Mouse (Mus musculus) MEL (cell line): Measurements from ENCODE around the gene Pax1. TPM values are rescaled to one million over a fixed set of nuclear protein-coding genes. Genes with fewer than 3 reads are reported as not detected.

Experiments
- DNase-seq: peaks from one replicate; pipeline ENCODE4 v3.0.0; 2011; ENCODE audit warnings: low read depth, low spot score
- H3K27ac ChIP-seq: 2 replicates; pipeline ENCODE4 v1.5.1; 2012; ENCODE audit warnings: low read depth, mild to moderate bottlenecking, control low read depth, low read length, moderate library complexity; ENCODE audit not compliant: control insufficient read depth
- H3K27me3 ChIP-seq, 2 experiments: fragments of 150-350 bp in 1 of 2; sonication (generic) in 1 of 2; 2 replicates each; pipeline ENCODE4 v1.6.1; 2012; ENCODE audit warnings: low read length in 2 of 2, mild to moderate bottlenecking in 2 of 2, improper control_type of control experiment in 1 of 2, moderate library complexity in 1 of 2; ENCODE audit not compliant: insufficient read depth in 2 of 2, control insufficient read depth in 1 of 2
- H3K36me3 ChIP-seq, 2 experiments: 2 replicates each; pipeline ENCODE4 v1.6.1; 2012 to 2014; ENCODE audit warnings: low read length in 2 of 2, improper control_type of control experiment in 1 of 2, inconsistent platforms in 1 of 2, mild to moderate bottlenecking in 1 of 2; ENCODE audit not compliant: insufficient read depth in 2 of 2, control insufficient read depth in 1 of 2
- H3K4me1 ChIP-seq, 2 experiments: fragments of 150-350 bp in 1 of 2; sonication (generic) in 1 of 2; 2 replicates each; pipeline ENCODE4 v1.6.1; 2012; ENCODE audit warnings: low read length in 2 of 2, improper control_type of control experiment in 1 of 2, mild to moderate bottlenecking in 1 of 2; ENCODE audit not compliant: insufficient read depth in 2 of 2, control insufficient read depth in 1 of 2
- H3K4me3 ChIP-seq, 2 experiments: fragments of 150-350 bp in 1 of 2; sonication (generic) in 1 of 2; 2 replicates each; pipeline ENCODE4 v1.5.1; 2012; ENCODE audit warnings: low read depth in 2 of 2, low read length in 2 of 2, mild to moderate bottlenecking in 2 of 2, moderate library complexity in 2 of 2, control low read depth in 1 of 2, improper control_type of control experiment in 1 of 2; ENCODE audit not compliant: control insufficient read depth in 1 of 2, insufficient read depth in 1 of 2
- H3K79me2 ChIP-seq: 2 replicates; pipeline ENCODE4 v1.6.1; 2012; ENCODE audit warnings: mild to moderate bottlenecking, low read length, moderate library complexity; ENCODE audit not compliant: control insufficient read depth, poor library complexity, insufficient read depth
- H3K9ac ChIP-seq: 2 replicates; pipeline ENCODE4 v1.6.1; 2012; ENCODE audit warnings: low read depth, mild to moderate bottlenecking, control low read depth, low read length, moderate library complexity; ENCODE audit not compliant: control insufficient read depth, poor library complexity, severe bottlenecking
- H3K9me3 ChIP-seq: fragments of 150-350 bp; sonication (generic); replicated peaks from 2 replicates; pipeline ENCODE4 v1.6.1; 2012; ENCODE audit warnings: mild to moderate bottlenecking, low read length, improper control_type of control experiment, moderate library complexity; ENCODE audit not compliant: insufficient read depth
- CTCF ChIP-seq, 3 experiments: IDR thresholded peaks in 2 of 3; conservative IDR thresholded peaks in 1 of 3; 2 replicates each; pipeline ENCODE4 v1.5.1; 2011 to 2012; ENCODE audit warnings: low read length in 3 of 3, low read depth in 2 of 3, mild to moderate bottlenecking in 2 of 3, improper control_type of control experiment in 1 of 3, inconsistent platforms in 1 of 3, mixed read lengths in 1 of 3, moderate library complexity in 1 of 3; ENCODE audit not compliant: control insufficient read depth in 1 of 3, insufficient read depth in 1 of 3, poor library complexity in 1 of 3, severe bottlenecking in 1 of 3
- E2F4 ChIP-seq: IDR thresholded peaks from 2 replicates; pipeline ENCODE4 v1.6.1; 2011; ENCODE audit warnings: low read depth, low read length, improper control_type of control experiment, borderline replicate concordance
- GATA1 ChIP-seq: IDR thresholded peaks from 2 replicates; pipeline ENCODE4 v1.6.1; 2011; ENCODE audit warnings: low read depth, low read length, improper control_type of control experiment
- HCFC1 ChIP-seq: IDR thresholded peaks from 2 replicates; pipeline ENCODE4 v1.6.1; 2012; ENCODE audit warnings: low read depth, mild to moderate bottlenecking, inconsistent platforms, low read length, improper control_type of control experiment, moderate library complexity
- MAZ ChIP-seq: IDR thresholded peaks from 2 replicates; pipeline ENCODE4 v1.6.1; 2012; ENCODE audit warnings: low read depth, mild to moderate bottlenecking, inconsistent platforms, low read length, improper control_type of control experiment
- MEF2A ChIP-seq: IDR thresholded peaks from 2 replicates; pipeline ENCODE4 v1.6.1; 2014; ENCODE audit warnings: low read depth, mild to moderate bottlenecking, inconsistent platforms, low read length, improper control_type of control experiment; ENCODE audit not compliant: poor library complexity, insufficient replicate concordance, severe bottlenecking; ENCODE audit errors: extremely low read depth
- MXI1 ChIP-seq: IDR thresholded peaks from 2 replicates; pipeline ENCODE4 v1.6.1; 2011; ENCODE audit warnings: mild to moderate bottlenecking, low read depth, low read length, improper control_type of control experiment
- MYB ChIP-seq: IDR thresholded peaks from 2 replicates; pipeline ENCODE4 v1.6.1; 2011; ENCODE audit warnings: mild to moderate bottlenecking, low read depth, low read length, improper control_type of control experiment
- NELFE ChIP-seq: IDR thresholded peaks from 2 replicates; pipeline ENCODE4 v1.6.1; 2011; ENCODE audit warnings: low read depth, low read length, improper control_type of control experiment
- NRF1 ChIP-seq: IDR thresholded peaks from 2 replicates; pipeline ENCODE4 v1.6.1; 2014; ENCODE audit warnings: low read depth, mild to moderate bottlenecking, inconsistent platforms, low read length, improper control_type of control experiment, moderate library complexity; ENCODE audit not compliant: poor library complexity, insufficient read depth, severe bottlenecking
- POLR2A ChIP-seq, 2 experiments: IDR thresholded peaks; 2 replicates each; pipeline ENCODE4 v1.6.1; 2011 to 2012; ENCODE audit warnings: low read length in 2 of 2, mild to moderate bottlenecking in 2 of 2, control low read depth in 1 of 2, improper control_type of control experiment in 1 of 2, low read depth in 1 of 2, moderate library complexity in 1 of 2; ENCODE audit not compliant: control insufficient read depth in 1 of 2, insufficient read depth in 1 of 2, poor library complexity in 1 of 2
- POLR2AphosphoS5 ChIP-seq: IDR thresholded peaks from 2 replicates; pipeline ENCODE4 v1.6.1; 2012; ENCODE audit warnings: low read depth, borderline replicate concordance, mild to moderate bottlenecking, inconsistent platforms, low read length, moderate library complexity, mixed read lengths
- RAD21 ChIP-seq: IDR thresholded peaks from 2 replicates; pipeline ENCODE4 v1.6.1; 2011; ENCODE audit warnings: mild to moderate bottlenecking, low read depth, low read length, improper control_type of control experiment
- SIN3A ChIP-seq: IDR thresholded peaks from 2 replicates; pipeline ENCODE4 v1.6.1; 2012; ENCODE audit warnings: low read length, improper control_type of control experiment, inconsistent platforms
- SMC3 ChIP-seq: IDR thresholded peaks from 2 replicates; pipeline ENCODE4 v1.6.1; 2011; ENCODE audit warnings: low read depth, low read length, improper control_type of control experiment
- TAL1 ChIP-seq: IDR thresholded peaks from 2 replicates; pipeline ENCODE4 v1.6.1; 2012; ENCODE audit warnings: mild to moderate bottlenecking, inconsistent platforms, low read length, moderate library complexity, mixed read lengths
- TBP ChIP-seq: IDR thresholded peaks from 2 replicates; pipeline ENCODE4 v1.8.0; 2011; ENCODE audit warnings: low read depth, low read length, improper control_type of control experiment
- UBTF ChIP-seq: IDR thresholded peaks from 2 replicates; pipeline ENCODE4 v1.6.1; 2012; ENCODE audit warnings: low read depth, mild to moderate bottlenecking, inconsistent platforms, low read length, improper control_type of control experiment, moderate library complexity, borderline replicate concordance; ENCODE audit not compliant: insufficient read depth
- USF1 ChIP-seq: IDR thresholded peaks from 2 replicates; pipeline ENCODE4 v1.6.1; 2014; ENCODE audit warnings: low read depth, mild to moderate bottlenecking, inconsistent platforms, low read length, improper control_type of control experiment, moderate library complexity
- ZKSCAN1 ChIP-seq: IDR thresholded peaks from 2 replicates; pipeline ENCODE4 v1.6.1; 2012; ENCODE audit warnings: low read depth, mild to moderate bottlenecking, inconsistent platforms, low read length, improper control_type of control experiment, moderate library complexity
- ZMIZ1 ChIP-seq: IDR thresholded peaks from 2 replicates; pipeline ENCODE4 v1.6.1; 2012; ENCODE audit warnings: low read depth, mild to moderate bottlenecking, inconsistent platforms, low read length, improper control_type of control experiment, moderate library complexity
- ZNF384 ChIP-seq: IDR thresholded peaks from 2 replicates; pipeline ENCODE4 v1.6.1; 2012; ENCODE audit warnings: low read depth, mild to moderate bottlenecking, inconsistent platforms, low read length, improper control_type of control experiment
- polyA plus RNA-seq, 2 experiments: library from polyadenylated mRNA; stranded (reverse) in 1 of 2; unstranded in 1 of 2; fragments of >175 nt in 1 of 2; fragments of >200 nt in 1 of 2; gene quantifications; 2 replicates each; pipeline versions ENCODE4 v1.2.1 to v1.2.4; 2012; ENCODE audit warnings: low replicate concordance in 2 of 2, low read depth in 1 of 2; ENCODE audit not compliant: insufficient read length in 2 of 2, insufficient read depth in 1 of 2, missing spikeins in 1 of 2
- total RNA-seq: library from RNA; depleted of rRNA; stranded (reverse); fragments of 300-350 nt; gene quantifications from 2 replicates; pipeline ENCODE4 v1.2.3, GENCODE M21; 2012; rRNA removed

The Pax1 gene
- not detected in 2 replicates for total RNA-seq
- not detected for polyA plus RNA-seq

- Histone ChIP-seq H3K27me3 (no peaks in the 10 kb centered on the region), H3K9ac (no peak within 1 kb of the TSS), H3K4me1 (no peaks in the 10 kb centered on the region), H3K36me3 (no peaks in the 10 kb centered on the region)
- TF ChIP-seq POLR2AphosphoS5 (no peak), SIN3A (no peak), ZNF384 (no peak), MAZ (no peak), NELFE (no peak), USF1 (no peak), ZMIZ1 (no peak), GATA1 (no peak), E2F4 (no peak), TAL1 (no peak), POLR2A (IDR thresholded peaks at IDR 0.05; ENCODE audit: control insufficient read depth in 1 of 2, insufficient read depth in 1 of 2, low read depth in 1 of 2, low read length in 2 of 2, poor library complexity in 1 of 2) (no peak), UBTF (no peak)
- TF ChIP-seq, all 39 proteins: peak for 0
- Histone ChIP-seq H3K79me2 (no peaks in the 10 kb centered on the region), H3K4me3 (no peak within 1 kb of the TSS), H3K9me3 (no peaks in the 10 kb centered on the region), H3K27ac (no peak within 1 kb of the TSS)
- DNase-seq: no peak
Measured at GRCm38 (mm10) chr2:147361581-147361980, at the start of gene Pax1. Gene Pax1 (plus strand): TSS chr2:147361925.

GRCm38 (mm10) chr2:147321036-147321435 is 40.7 kb upstream of the Pax1 start:
- Histone ChIP-seq H3K9ac (no peak overlapping the region), H3K27me3 (no peaks in the 10 kb centered on the region), H3K4me1 (no peaks in the 10 kb centered on the region), H3K79me2 (no peaks in the 10 kb centered on the region), H3K36me3 (no peaks in the 10 kb centered on the region), H3K27ac (no peak overlapping the region), H3K4me3 (no peak overlapping the region), H3K9me3 (no peaks in the 10 kb centered on the region)
- DNase-seq: peak; percentile 7
- TF ChIP-seq TAL1: no peak
- peak; percentile 25 for TF ChIP-seq RAD21
- TF ChIP-seq CTCF (IDR thresholded peaks at IDR 0.05 in 2 of 3, conservative IDR thresholded peaks at IDR 0.05 in 1 of 3; ENCODE audit: control insufficient read depth in 1 of 3, insufficient read depth in 1 of 3, low read depth in 2 of 3, low read length in 3 of 3, poor library complexity in 1 of 3, severe bottlenecking in 1 of 3): peak; percentile 15 to 36 (median 28); a peak in 3 of 6 replicates

- H3K4me3 ChIP-seq: no peak overlapping the region
- TF ChIP-seq RAD21 (no peak), MXI1 (no peak), SMC3 (no peak), USF1 (no peak), GATA1 (no peak), MEF2A (no peak), ZKSCAN1 (no peak), TBP (no peak), NRF1 (no peak), CTCF (IDR thresholded peaks at IDR 0.05 in 2 of 3, conservative IDR thresholded peaks at IDR 0.05 in 1 of 3; ENCODE audit: control insufficient read depth in 1 of 3, insufficient read depth in 1 of 3, low read depth in 2 of 3, low read length in 3 of 3, poor library complexity in 1 of 3, severe bottlenecking in 1 of 3) (no peak), MYB (no peak), HCFC1 (no peak)
- H3K4me1 ChIP-seq: no peaks in the 10 kb centered on the region
- no peaks in the 10 kb centered on the region for H3K36me3 ChIP-seq
- DNase-seq: no peak
- no peak overlapping the region for H3K27ac ChIP-seq
- no peaks in the 10 kb centered on the region for H3K9me3 ChIP-seq
- no peaks in the 10 kb centered on the region for H3K27me3 ChIP-seq
- H3K79me2 ChIP-seq: no peaks in the 10 kb centered on the region
- H3K9ac ChIP-seq: no peak overlapping the region
Measured at GRCm38 (mm10) chr2:147325178-147325577, 36.5 kb upstream of the Pax1 start.
